Mouse (Mus musculus) liver, adult 2 months (tissue): ENCODE data around the gene Il15ra. TPM values are rescaled to one million over a fixed set of nuclear protein-coding genes. Genes with fewer than 3 reads are reported as not detected.

Experiments
- DNase-seq: peaks from one replicate; pipeline ENCODE4 v3.0.0-alpha.2; 2011; ENCODE audit warnings: low read depth, low spot score; ENCODE audit errors: extremely low read depth
- H3K27ac ChIP-seq: fragments of 200-500 bp; replicated peaks from 2 replicates; pipeline ENCODE4 v1.5.1; 2012; ENCODE audit warnings: low read depth, mild to moderate bottlenecking, control low read depth, inconsistent platforms, low read length; ENCODE audit not compliant: insufficient read depth
- H3K27me3 ChIP-seq: fragments of 200-500 bp; 2 replicates; pipeline ENCODE4 v1.6.1; 2012; ENCODE audit warnings: mild to moderate bottlenecking, moderate library complexity, low read length, inconsistent platforms; ENCODE audit not compliant: control insufficient read depth, insufficient read depth
- H3K36me3 ChIP-seq: fragments of 200-500 bp; 2 replicates; pipeline ENCODE4 v1.6.1; 2012; ENCODE audit warnings: low read length, inconsistent platforms; ENCODE audit not compliant: control insufficient read depth, insufficient read depth
- H3K4me1 ChIP-seq: fragments of 200-500 bp; 2 replicates; pipeline ENCODE4 v1.6.1; 2011; ENCODE audit warnings: low read length; ENCODE audit not compliant: control insufficient read depth, insufficient read depth
- H3K4me3 ChIP-seq: fragments of 200-500 bp; 2 replicates; pipeline ENCODE4 v1.5.1; 2011; ENCODE audit warnings: low read depth, mild to moderate bottlenecking, control low read depth, low read length, moderate library complexity; ENCODE audit not compliant: insufficient read depth
- H3K79me2 ChIP-seq: fragments of 200-500 bp; 2 replicates; pipeline ENCODE4 v1.6.1; 2012; ENCODE audit warnings: inconsistent platforms, mild to moderate bottlenecking, low read length, moderate library complexity; ENCODE audit not compliant: control insufficient read depth, insufficient read depth
- H3K9ac ChIP-seq: fragments of 200-500 bp; 2 replicates; pipeline ENCODE4 v1.6.1; 2012; ENCODE audit warnings: low read depth, mild to moderate bottlenecking, control low read depth, inconsistent platforms, low read length
- CTCF ChIP-seq: fragments of 200-500 bp; IDR thresholded peaks from 2 replicates; pipeline ENCODE4 v1.5.1; 2011; ENCODE audit warnings: low read depth, low read length, control low read depth
- POLR2A ChIP-seq: fragments of 200-500 bp; IDR thresholded peaks from 2 replicates; pipeline ENCODE4 v1.6.1; 2011; ENCODE audit warnings: low read length, control low read depth; ENCODE audit not compliant: insufficient read depth; ENCODE audit errors: extremely low read depth
- WGBS: fragments of 180-500 bp; shearing (Covaris S2); methylation state at CpG from one replicate; pipeline ENCODE4 v1.1.7; 2018; 5-methylcytosine and 5-hydroxymethylcytosine counted together
- polyA plus RNA-seq: library from polyadenylated mRNA; depleted of rRNA; stranded (reverse); fragments of >200 nt; gene quantifications from 2 replicates; pipeline ENCODE4 v1.2.3, GENCODE M21; 2012
- total RNA-seq: library from RNA; depleted of rRNA; stranded (reverse); fragments of >200 nt; gene quantifications from 2 replicates; pipeline ENCODE4 v1.2.3, GENCODE M21; 2014

Gene Il15ra
- total and polyA plus RNA-seq, 2 experiments, result 24.9 to 59.8 TPM

DNA sequence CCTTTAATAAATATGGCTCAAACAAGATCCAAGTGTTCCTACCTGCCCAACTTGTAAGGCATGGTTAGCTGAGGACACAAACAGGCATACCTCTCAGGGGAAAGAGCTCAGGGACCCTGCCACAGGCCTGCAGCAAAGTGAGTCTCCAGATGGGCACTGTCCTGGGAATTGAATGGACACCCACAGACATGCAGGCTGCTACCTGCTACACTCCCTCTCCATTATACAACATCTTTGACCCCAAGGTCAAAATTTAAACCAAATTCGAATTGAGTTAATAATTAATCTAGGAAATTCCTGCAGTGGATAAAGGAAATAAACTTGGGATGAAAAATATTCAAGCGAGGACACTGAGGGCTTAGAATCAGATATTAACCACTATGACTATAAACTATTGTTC is 9.2 kb upstream of the Il15ra start:
- peaks cover 5% of the 10 kb centered on the region; the same call in 1 of the 2 replicates for H3K79me2 ChIP-seq
- peak; percentile 43; the same call in 1 of the 2 replicates for TF ChIP-seq POLR2A
- TF ChIP-seq CTCF, result no peak
- H3K4me3 ChIP-seq, result peak overlapping the region; percentile 43
- H3K4me1 ChIP-seq, result peaks cover 32% of the 10 kb centered on the region
- peak overlapping the region; percentile 88 for H3K9ac ChIP-seq
- no peaks in the 10 kb centered on the region for H3K27me3 ChIP-seq
- peak; percentile 87 for DNase-seq
- no peaks in the 10 kb centered on the region for H3K36me3 ChIP-seq
- peak overlapping the region; percentile 99 for H3K27ac ChIP-seq
- 17% methylated on average over 2 of the region's 2 CpGs for WGBS

DNA sequence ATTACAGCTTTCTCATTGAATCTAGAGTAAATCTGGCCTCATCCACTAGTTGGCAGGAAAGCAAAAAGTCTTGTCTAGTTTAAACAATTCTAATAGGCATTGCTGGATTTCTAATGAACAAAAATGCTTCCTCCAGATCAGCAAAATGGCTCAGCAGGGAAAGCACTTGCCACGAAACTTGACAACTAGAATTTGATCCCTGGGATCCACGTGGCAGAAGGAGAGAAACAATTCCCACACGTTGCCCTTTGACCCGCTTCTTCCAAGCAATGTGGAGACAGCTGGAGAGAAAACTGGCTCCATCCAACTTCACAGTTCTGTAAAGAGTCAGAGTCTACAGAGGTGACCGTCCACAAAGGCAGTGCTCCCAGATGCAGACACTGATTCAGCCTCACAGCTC is 6.1 kb upstream of the Il15ra start:
- Histone ChIP-seq H3K27me3 (no peaks in the 10 kb centered on the region), H3K4me1 (peaks cover 24% of the 10 kb centered on the region), H3K9ac (no peak overlapping the region), H3K36me3 (no peaks in the 10 kb centered on the region), H3K79me2 (peaks cover 5% of the 10 kb centered on the region; the same call in 1 of the 2 replicates), H3K4me3 (no peak overlapping the region), H3K27ac (no peak overlapping the region)
- TF ChIP-seq POLR2A (no peak), CTCF (no peak)
- peak; percentile 94 for DNase-seq
- 12% methylated on average over 5 of the region's 5 CpGs for WGBS

DNA sequence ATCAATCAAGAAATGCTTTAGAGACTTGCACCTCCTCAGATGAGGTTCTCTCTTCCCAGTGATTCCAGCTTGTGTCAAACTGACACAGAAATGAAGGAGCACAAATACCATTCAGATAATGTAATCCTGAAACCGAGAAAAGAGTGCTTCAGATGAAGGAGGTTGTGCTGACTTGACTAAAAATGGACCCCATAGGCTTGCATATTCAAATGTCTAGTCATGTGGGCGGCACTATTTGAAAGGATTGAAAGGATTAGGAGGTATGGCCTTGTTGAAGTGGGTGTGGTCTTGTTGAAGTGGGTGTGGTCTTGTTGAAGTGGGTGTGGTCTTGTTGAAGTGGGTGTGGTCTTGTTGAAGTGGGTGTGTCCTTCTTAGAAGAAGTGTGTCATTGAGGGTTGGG is 5.2 kb upstream of the Il15ra start:
- Histone ChIP-seq H3K4me1 (peaks cover 23% of the 10 kb centered on the region), H3K9ac (no peak overlapping the region), H3K79me2 (peaks cover 5% of the 10 kb centered on the region; the same call in 1 of the 2 replicates), H3K36me3 (no peaks in the 10 kb centered on the region), H3K27ac (peak overlapping the region; percentile 55), H3K4me3 (no peak overlapping the region), H3K27me3 (no peaks in the 10 kb centered on the region)
- no peak for DNase-seq
- WGBS, result 91% methylated on average over 2 of the region's 2 CpGs
- TF ChIP-seq CTCF, result no peak
- no peak for TF ChIP-seq POLR2A

DNA sequence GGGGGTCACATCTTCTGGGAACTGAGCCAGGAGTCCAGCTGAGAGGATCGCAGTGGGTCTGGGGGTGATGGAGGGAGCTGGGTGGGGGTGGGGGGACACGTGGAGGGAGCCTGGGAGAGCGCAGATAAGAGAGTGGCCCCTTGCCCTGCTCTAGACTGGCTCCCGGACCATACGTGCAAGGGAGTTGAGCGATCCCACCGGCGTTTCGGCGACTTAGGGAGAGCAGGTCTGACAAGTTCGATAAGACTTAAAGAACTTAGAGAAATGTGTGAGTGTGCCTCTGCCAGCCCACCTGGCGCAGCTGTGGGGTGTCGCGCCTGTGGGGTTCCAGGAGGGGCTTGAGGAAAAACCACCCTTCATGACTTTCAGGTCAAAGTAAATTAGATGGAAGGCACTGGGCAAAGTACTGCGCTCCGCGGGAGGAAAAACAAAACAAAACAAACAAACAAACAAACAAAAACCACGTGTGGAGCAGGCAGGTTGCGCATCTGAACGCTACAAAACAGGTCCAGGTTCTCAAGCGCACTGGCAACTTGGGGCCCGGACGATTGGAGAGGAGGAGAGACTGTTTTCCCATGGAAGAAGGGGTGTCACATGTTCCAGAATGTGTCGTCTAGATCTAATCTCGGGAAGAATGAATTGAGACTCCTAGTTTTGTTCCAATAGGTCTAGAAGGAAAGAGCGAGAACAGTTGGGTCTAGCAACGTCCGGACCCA is 1.1 kb downstream of the Il15ra start:
- H3K4me3 ChIP-seq, result peak overlapping the region; percentile 84
- TF ChIP-seq CTCF (no peak), POLR2A (0 out of 2 replicates have a peak, but pooled peaks have one; percentile 5)
- H3K36me3 ChIP-seq, result peaks cover 10% of the 10 kb centered on the region; the same call in 1 of the 2 replicates
- H3K27me3 ChIP-seq, result no peaks in the 10 kb centered on the region
- DNase-seq, result peak; percentile 77
- peak overlapping the region; percentile 94 for H3K9ac ChIP-seq
- 1% methylated on average over 28 of the region's 28 CpGs for WGBS
- peaks cover 24% of the 10 kb centered on the region for H3K4me1 ChIP-seq
- H3K27ac ChIP-seq, result peak overlapping the region; percentile 90
- peaks cover 24% of the 10 kb centered on the region for H3K79me2 ChIP-seq

DNA sequence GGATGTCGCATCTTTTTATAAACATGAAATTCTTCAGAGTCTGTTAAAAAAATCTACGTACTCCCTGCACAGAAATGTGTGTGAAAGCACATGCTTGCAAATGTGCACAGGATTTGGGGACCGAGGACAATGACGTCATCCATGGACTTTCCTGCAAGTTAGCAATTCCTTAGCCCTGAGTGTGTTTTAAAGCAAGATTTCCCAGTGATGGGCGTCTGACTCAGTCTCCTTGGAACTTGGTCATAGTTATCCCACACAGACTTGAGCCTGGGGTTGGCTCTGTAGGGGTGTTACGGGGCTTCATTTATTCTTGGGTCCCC is 1.6 kb downstream of the Il15ra start:
- H3K27me3 ChIP-seq, result no peaks in the 10 kb centered on the region
- H3K9ac ChIP-seq, result peak overlapping the region; percentile 94
- peaks cover 27% of the 10 kb centered on the region for H3K4me1 ChIP-seq
- TF ChIP-seq CTCF (no peak), POLR2A (no peak)
- peak overlapping the region; percentile 90 for H3K27ac ChIP-seq
- peaks cover 24% of the 10 kb centered on the region for H3K79me2 ChIP-seq
- peak; percentile 56 for DNase-seq
- peaks cover 10% of the 10 kb centered on the region; the same call in 1 of the 2 replicates for H3K36me3 ChIP-seq
- peak overlapping the region; percentile 84 for H3K4me3 ChIP-seq
- 21% methylated on average over 6 of the region's 6 CpGs for WGBS

DNA sequence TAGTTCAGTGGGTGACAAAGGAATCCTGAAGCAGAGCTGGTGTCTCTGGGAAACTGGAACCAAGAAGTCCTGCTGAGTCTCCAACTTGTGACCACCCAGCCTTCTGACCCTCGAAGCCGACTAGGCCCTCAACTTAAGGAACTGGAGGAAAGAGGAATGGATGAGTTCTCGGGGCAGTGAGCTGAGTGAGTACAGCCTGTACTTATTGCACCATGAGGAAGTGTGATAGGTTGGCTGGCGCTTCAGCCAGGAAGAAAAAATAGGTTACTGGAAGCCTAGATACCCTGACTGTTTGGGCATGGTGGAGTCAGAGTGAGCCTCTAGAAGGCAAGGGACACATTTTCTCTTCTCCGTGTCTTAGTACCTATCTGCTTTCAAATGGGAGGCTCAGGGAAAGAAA is 3.4 kb downstream of the Il15ra start:
- peaks cover 10% of the 10 kb centered on the region; the same call in 1 of the 2 replicates for H3K36me3 ChIP-seq
- H3K9ac ChIP-seq, result no peak overlapping the region
- no peak overlapping the region for H3K4me3 ChIP-seq
- no peaks in the 10 kb centered on the region for H3K27me3 ChIP-seq
- DNase-seq, result peak; percentile 71
- peaks cover 26% of the 10 kb centered on the region for H3K79me2 ChIP-seq
- peaks cover 39% of the 10 kb centered on the region for H3K4me1 ChIP-seq
- H3K27ac ChIP-seq, result peak overlapping the region; percentile 34
- no peak for TF ChIP-seq POLR2A
- TF ChIP-seq CTCF, result no peak
- whole genome bisulfite sequencing, result 30% methylated on average over 5 of the region's 5 CpGs
